Mouse (Mus musculus) liver, embryonic 15.5 days (tissue): Measurements from ENCODE around the gene Smad6. TPM values are rescaled to one million over a fixed set of nuclear protein-coding genes. Genes with fewer than 3 reads are reported as not detected.

Source experiments
- ATAC-seq: fragments of 200-750 bp; cut with Nextera tagmentation; 2 replicates; pipeline ENCODE4 v1.8.0; 2017; ENCODE audit warnings: moderate number of reproducible peaks, mild to moderate bottlenecking, moderate library complexity; ENCODE audit not compliant: insufficient read depth
- H3K27ac ChIP-seq: fragments of 300-500 bp; sonication (generic); replicated peaks from 2 replicates; pipeline ENCODE4 v1.5.1; 2015; ENCODE audit warnings: mild to moderate bottlenecking, inconsistent platforms
- H3K27me3 ChIP-seq: fragments of 300-500 bp; sonication (generic); 2 replicates; pipeline ENCODE4 v1.6.1; 2015; ENCODE audit warnings: mild to moderate bottlenecking, inconsistent platforms
- H3K36me3 ChIP-seq: fragments of 300-500 bp; sonication (generic); replicated peaks from 2 replicates; pipeline ENCODE4 v1.6.1; 2015; ENCODE audit warnings: moderate library complexity, mild to moderate bottlenecking, inconsistent platforms
- H3K4me1 ChIP-seq: fragments of 300-500 bp; sonication (generic); replicated peaks from 2 replicates; pipeline ENCODE4 v1.6.1; 2015; ENCODE audit warnings: inconsistent platforms
- H3K4me2 ChIP-seq: fragments of 300-500 bp; sonication (generic); 2 replicates; pipeline ENCODE4 v1.6.1; 2015; ENCODE audit warnings: moderate library complexity, mild to moderate bottlenecking, inconsistent platforms
- H3K4me3 ChIP-seq: fragments of 300-500 bp; sonication (generic); replicated peaks from 2 replicates; pipeline ENCODE4 v1.5.1; 2015; ENCODE audit warnings: mild to moderate bottlenecking, inconsistent platforms
- H3K9ac ChIP-seq: fragments of 300-500 bp; sonication (generic); 2 replicates; pipeline ENCODE4 v1.6.1; 2015; ENCODE audit warnings: moderate library complexity, mild to moderate bottlenecking, inconsistent platforms
- H3K9me3 ChIP-seq: fragments of 300-500 bp; sonication (generic); replicated peaks from 2 replicates; pipeline ENCODE4 v1.6.1; 2016; ENCODE audit warnings: inconsistent platforms
- WGBS: fragments of 180-500 bp; shearing (Covaris S2); methylation state at CpG from one replicate; pipeline ENCODE4 v1.1.7; 2015; ENCODE audit warnings: mixed read lengths; ENCODE audit not compliant: insufficient replicate concordance; 5-methylcytosine and 5-hydroxymethylcytosine counted together
- polyA plus RNA-seq: library from polyadenylated mRNA; unstranded; fragments of >200 nt; fragmentation: Nextera tagmentation; extraction: Ambion mirVana; gene quantifications from 2 replicates; pipeline ENCODE4 v1.2.1, GENCODE M21; 2015

Smad6 gene
- polyA plus RNA-seq, 1 experiment from 2014 or later = 2.3 TPM

DNA sequence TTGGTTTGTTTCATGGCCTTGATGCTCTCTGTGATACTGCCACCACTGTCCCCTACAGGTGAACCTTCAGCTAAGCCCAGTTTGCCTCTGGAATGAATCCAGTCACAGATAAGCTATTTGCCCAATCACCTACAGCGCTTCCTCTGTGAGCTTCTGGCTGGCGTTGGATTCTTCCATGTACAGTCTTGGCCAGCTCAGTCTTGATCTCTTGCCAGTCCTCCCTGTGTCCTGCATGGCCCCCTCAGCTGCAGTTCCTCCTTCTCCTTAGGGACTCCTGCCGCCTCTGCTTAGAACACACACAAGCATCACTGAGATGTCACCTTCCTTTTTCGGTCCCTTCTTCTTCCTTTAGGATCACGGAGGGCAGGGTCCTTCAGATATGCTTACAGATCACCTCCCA is 85.6 kb downstream of the Smad6 start:
- ATAC-seq = no peak

DNA sequence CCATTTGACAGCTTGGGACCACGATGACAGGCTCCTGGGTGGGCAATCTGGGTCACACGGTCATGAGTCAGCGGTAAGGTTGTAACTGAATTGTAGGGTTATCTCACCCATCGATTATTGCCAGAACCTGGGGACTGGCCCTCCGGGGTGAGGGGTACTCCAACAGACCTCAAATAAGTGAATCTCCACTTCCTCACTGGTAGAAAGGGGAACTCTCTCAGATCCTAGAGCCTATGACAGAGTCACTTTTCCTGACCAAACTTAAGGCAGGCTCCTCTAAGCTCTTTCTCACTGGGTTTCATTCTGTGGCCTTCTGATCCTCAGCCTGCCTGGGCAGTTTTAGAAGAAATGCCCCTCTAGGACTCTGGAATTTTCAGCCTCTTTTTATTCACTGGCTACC is 88.8 kb downstream of the Smad6 start:
- H3K36me3 ChIP-seq = no peaks in the 10 kb centered on the region
- no peak overlapping the region for H3K4me3 ChIP-seq
- H3K27ac ChIP-seq = no peak overlapping the region
- H3K27me3 ChIP-seq = peaks cover 13% of the 10 kb centered on the region
- WGBS = 20% methylated on average over 5 of the region's 5 CpGs
- no peak overlapping the region for H3K9ac ChIP-seq
- H3K9me3 ChIP-seq = no peaks in the 10 kb centered on the region
- ATAC-seq = no peak
- peaks cover 3% of the 10 kb centered on the region; the same call in 1 of the 2 replicates for H3K4me1 ChIP-seq
- no peak overlapping the region for H3K4me2 ChIP-seq

More for the DNA sequence above, 85.6 kb downstream of the Smad6 start:
- no peaks in the 10 kb centered on the region for H3K4me1 ChIP-seq
- H3K36me3 ChIP-seq = no peaks in the 10 kb centered on the region
- no peaks in the 10 kb centered on the region for H3K9me3 ChIP-seq
- H3K27ac ChIP-seq = no peak overlapping the region
- H3K4me2 ChIP-seq = no peak overlapping the region
- no peak overlapping the region for H3K4me3 ChIP-seq
- no peaks in the 10 kb centered on the region for H3K27me3 ChIP-seq
- H3K9ac ChIP-seq = no peak overlapping the region
- WGBS = 54% methylated on average over 5 of the region's 5 CpGs

DNA sequence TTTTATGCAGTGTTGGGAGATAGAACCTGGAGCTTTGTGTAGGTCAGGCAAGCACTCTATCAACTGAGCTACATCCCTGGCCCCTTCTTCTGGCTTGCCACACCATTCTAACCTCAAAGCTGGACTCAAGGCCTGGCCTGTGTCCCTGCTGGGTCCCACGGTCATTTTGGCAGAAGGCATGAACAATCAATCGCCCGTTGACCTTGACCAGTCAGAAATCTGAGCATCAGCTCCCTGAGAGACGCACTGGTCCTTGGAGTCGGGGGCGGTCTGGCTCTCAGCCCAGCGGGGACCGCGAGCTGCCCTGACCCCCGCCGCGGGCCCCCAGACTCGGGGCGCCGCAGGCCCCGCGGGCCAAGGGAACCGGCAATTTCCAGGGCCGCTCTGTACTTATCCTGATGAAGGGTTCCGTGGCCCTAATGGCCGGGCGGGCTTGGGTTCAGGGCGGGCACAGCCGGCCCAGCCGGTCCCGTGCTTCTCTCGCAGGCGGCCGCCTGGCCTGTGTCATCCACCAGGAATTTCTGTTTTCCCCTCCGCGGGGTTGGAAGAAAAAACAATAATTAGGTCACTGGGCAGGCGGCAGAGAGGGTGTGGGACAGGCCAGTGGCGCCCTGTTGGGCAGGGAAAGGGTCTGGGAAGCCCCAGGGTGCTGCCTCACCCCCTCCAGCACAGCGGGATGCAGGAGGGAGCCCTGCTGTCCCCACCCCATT is 94.4 kb downstream of the Smad6 start:
- ATAC-seq = no peak
- no peak overlapping the region for H3K27ac ChIP-seq
- H3K9ac ChIP-seq = no peak overlapping the region
- no peaks in the 10 kb centered on the region for H3K36me3 ChIP-seq
- H3K4me3 ChIP-seq = 0 out of 2 replicates have a peak overlapping the region, but pooled peaks have one; percentile 7
- peak overlapping the region; percentile 33 for H3K4me2 ChIP-seq
- H3K9me3 ChIP-seq = no peaks in the 10 kb centered on the region
- peaks cover 44% of the 10 kb centered on the region for H3K27me3 ChIP-seq
- peaks cover 10% of the 10 kb centered on the region; the same call in 1 of the 2 replicates for H3K4me1 ChIP-seq
- 13% methylated on average over 34 of the region's 34 CpGs for WGBS

DNA sequence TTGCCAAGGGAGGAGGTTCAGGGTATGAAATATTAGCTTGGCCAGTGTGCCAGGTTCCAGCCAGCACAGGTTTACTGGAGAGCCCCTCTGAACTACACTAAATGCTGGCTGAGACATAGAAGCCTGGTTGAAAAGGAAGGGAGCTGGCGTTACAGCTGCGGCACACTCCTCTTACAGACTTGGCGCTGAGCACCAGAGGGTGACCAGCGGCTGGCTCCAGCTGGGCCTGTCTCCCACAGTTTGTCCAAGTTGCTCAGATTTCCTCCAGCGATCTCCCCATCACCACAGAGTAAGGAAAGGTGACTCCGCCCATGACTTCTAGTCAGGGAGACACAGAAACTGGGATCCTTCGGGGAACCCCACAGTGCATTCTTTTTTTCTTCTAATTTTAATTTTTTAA is 95.5 kb downstream of the Smad6 start:
- ATAC-seq = no peak
- no peak overlapping the region for H3K4me3 ChIP-seq
- peaks cover 10% of the 10 kb centered on the region; the same call in 1 of the 2 replicates for H3K4me1 ChIP-seq
- H3K27ac ChIP-seq = no peak overlapping the region
- no peak overlapping the region for H3K9ac ChIP-seq
- H3K9me3 ChIP-seq = no peaks in the 10 kb centered on the region
- no peaks in the 10 kb centered on the region for H3K36me3 ChIP-seq
- no peak overlapping the region for H3K4me2 ChIP-seq
- peaks cover 44% of the 10 kb centered on the region for H3K27me3 ChIP-seq
- WGBS = 74% methylated on average over 7 of the region's 7 CpGs

DNA sequence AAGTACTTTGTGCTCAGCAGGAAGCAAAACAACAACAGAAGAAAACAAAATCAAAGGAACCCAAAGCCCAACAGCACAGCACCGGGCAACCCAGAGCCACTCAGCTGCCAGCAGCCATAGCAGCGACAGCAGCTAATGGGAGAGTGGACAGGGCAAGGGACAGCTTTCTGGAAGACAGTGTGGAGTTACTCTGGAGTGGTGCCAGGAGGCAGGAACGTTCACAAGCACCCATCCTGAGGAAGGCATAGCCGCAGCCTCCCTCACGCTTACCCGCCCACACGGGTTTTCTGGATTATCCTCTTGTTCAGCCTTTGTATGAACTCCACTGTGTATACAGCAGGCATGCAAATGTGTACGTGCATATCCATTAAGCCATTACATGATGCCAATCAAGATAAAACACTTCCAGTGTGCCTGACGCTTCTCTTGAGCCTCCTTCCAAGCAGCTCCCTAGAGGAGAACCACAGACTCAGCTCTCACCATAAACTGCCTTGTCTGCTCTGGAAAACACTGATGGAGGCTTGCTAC is 98.6 kb downstream of the Smad6 start:
- peaks cover 33% of the 10 kb centered on the region for H3K27me3 ChIP-seq
- no peaks in the 10 kb centered on the region for H3K36me3 ChIP-seq
- no peak overlapping the region for H3K4me2 ChIP-seq
- H3K9ac ChIP-seq = no peak overlapping the region
- no peaks in the 10 kb centered on the region for H3K9me3 ChIP-seq
- peaks cover 26% of the 10 kb centered on the region for H3K4me1 ChIP-seq
- WGBS = 62% methylated on average over 9 of the region's 9 CpGs
- H3K27ac ChIP-seq = no peak overlapping the region
- H3K4me3 ChIP-seq = no peak overlapping the region
- no peak for ATAC-seq

DNA sequence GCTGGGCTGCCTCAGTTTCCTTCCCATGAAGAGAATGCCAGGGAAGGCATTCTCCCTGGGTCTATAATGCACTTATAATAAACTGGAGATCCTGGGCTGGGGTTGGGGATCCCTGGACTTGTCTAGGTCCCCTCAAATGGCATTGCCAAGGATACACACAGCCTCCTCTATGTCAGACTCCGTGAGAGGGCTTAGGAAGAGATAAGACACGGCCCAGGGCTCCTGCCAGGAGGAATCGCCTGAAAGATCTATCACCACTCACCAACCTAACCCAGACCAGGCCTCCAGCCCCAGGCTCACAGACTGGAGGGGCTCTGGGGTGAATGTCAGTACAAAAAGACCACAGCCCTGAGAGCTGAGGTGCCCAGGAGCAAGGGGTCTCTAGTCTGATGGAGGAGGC is 102.2 kb downstream of the Smad6 start:
- Histone ChIP-seq H3K4me2 (peak overlapping the region; percentile 13; the same call in 1 of the 2 replicates), H3K4me3 (no peak overlapping the region), H3K36me3 (no peaks in the 10 kb centered on the region), H3K27ac (no peak overlapping the region), H3K9me3 (no peaks in the 10 kb centered on the region), H3K27me3 (peaks cover 12% of the 10 kb centered on the region), H3K4me1 (peaks cover 18% of the 10 kb centered on the region), H3K9ac (no peak overlapping the region)
- 13% methylated on average over 3 of the region's 3 CpGs for WGBS
- ATAC-seq = peak; percentile 64

DNA sequence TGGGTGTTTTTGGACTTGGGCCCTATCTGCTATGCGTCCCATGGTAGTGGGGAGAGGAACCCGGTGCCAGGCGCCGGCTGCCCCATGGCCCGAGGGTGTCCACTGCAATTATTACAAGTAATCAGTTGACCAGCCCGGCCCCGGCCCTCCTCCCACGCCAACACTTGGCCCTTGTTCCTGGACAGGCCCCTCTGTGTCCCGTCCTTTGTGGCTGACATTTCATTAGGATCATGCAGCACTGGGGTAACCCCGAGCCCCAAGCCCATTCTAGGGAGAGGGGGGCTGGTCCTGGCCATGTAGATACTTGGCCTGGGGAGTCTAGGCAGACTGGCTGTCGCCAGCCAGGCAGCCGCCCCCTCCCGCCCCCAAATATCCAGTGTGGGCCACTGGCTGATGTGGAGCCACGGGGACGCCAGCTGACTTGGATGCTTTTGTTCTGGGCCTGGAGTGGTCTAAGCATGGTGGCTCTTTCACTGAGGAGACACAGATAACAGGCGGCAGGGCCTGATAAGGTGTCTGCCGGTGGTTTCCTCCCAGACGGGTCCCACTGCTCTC is 102.8 kb downstream of the Smad6 start:
- H3K27ac ChIP-seq = no peak overlapping the region
- WGBS = 42% methylated on average over 18 of the region's 18 CpGs

DNA sequence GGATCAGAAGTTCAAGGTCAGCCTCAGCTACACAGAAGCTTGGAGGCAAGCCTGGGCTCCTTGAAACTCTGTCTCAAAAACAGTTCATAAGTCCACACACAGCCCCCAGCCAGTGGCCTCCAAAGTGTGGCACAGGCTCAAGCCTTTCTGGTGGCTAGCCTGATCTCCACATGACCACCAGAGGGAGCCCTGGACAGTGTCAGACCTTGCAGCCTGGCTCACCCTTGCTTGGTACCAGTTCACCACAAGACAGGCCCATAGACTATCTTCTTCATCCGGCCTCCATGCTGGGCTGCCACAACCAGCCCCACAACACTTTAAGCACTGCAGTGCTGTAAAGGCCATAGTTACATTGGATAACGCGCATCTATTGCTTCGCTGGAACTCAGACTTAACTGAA is 103.6 kb downstream of the Smad6 start:
- Histone ChIP-seq H3K36me3 (no peaks in the 10 kb centered on the region), H3K27ac (no peak overlapping the region), H3K4me1 (peaks cover 18% of the 10 kb centered on the region), H3K4me2 (no peak overlapping the region), H3K4me3 (no peak overlapping the region), H3K9ac (no peak overlapping the region), H3K9me3 (no peaks in the 10 kb centered on the region), H3K27me3 (peaks cover 13% of the 10 kb centered on the region; the same call in 1 of the 2 replicates)
- WGBS = 58% methylated on average over 4 of the region's 4 CpGs
- ATAC-seq = no peak

More for the DNA sequence above, 102.8 kb downstream of the Smad6 start:
- H3K4me3 ChIP-seq = no peak overlapping the region
- no peaks in the 10 kb centered on the region for H3K36me3 ChIP-seq
- peak overlapping the region; percentile 13; the same call in 1 of the 2 replicates for H3K4me2 ChIP-seq
- H3K4me1 ChIP-seq = peaks cover 18% of the 10 kb centered on the region
- H3K9me3 ChIP-seq = no peaks in the 10 kb centered on the region
- H3K9ac ChIP-seq = no peak overlapping the region
- peak; percentile 79 for ATAC-seq
- peaks cover 9% of the 10 kb centered on the region; the same call in 1 of the 2 replicates for H3K27me3 ChIP-seq

DNA sequence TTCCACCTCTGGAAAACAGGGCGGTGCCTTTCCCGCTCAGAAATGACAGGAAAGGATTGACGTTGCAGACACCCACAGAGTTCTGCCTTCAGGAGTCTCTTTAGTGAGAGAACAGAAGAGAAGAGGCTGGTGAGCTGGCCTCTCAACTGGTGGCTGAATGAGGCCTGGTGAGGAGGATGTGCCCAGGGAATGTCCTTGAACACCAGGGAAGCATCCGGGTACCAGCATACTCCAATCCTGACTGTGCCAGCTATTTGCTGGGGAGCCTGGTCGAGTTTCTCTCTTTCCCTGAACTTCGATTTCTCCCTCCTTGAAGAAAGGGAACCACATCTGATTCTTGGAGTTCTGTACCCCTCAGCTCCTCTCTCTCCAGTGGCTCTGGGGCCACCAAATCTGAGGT is 105.4 kb downstream of the Smad6 start:
- WGBS = 47% methylated on average over 6 of the region's 6 CpGs
- H3K4me1 ChIP-seq = peaks cover 18% of the 10 kb centered on the region
- H3K9me3 ChIP-seq = no peaks in the 10 kb centered on the region
- H3K36me3 ChIP-seq = no peaks in the 10 kb centered on the region
- H3K4me3 ChIP-seq = no peak overlapping the region
- H3K4me2 ChIP-seq = no peak overlapping the region
- H3K9ac ChIP-seq = no peak overlapping the region
- H3K27me3 ChIP-seq = peaks cover 13% of the 10 kb centered on the region; the same call in 1 of the 2 replicates
- no peak overlapping the region for H3K27ac ChIP-seq
- no peak for ATAC-seq

DNA sequence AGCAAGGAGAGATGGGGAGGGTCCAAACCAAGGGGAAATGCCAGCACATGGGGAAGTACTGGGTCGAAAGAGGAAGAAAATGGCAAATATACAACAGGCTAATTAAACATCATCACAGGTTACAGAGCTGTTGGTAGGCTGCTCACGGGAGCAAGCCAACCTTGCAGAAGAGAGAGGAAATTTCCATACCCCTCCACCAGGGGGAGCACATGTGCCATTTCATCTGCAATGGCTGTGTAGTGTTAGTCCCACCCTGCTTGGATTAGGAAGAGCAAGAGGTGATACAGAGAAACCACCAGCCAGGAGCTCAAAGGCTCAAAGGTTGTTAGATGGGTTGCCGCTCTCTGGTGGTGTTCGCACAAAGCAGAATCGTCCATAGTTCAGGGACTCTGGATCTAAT is 105.9 kb downstream of the Smad6 start:
- Histone ChIP-seq H3K4me1 (peaks cover 18% of the 10 kb centered on the region), H3K4me2 (no peak overlapping the region), H3K9me3 (no peaks in the 10 kb centered on the region), H3K9ac (no peak overlapping the region), H3K27ac (no peak overlapping the region), H3K4me3 (no peak overlapping the region), H3K27me3 (peaks cover 13% of the 10 kb centered on the region; the same call in 1 of the 2 replicates), H3K36me3 (no peaks in the 10 kb centered on the region)
- WGBS = 39% methylated on average over 5 of the region's 5 CpGs
- no peak for ATAC-seq

DNA sequence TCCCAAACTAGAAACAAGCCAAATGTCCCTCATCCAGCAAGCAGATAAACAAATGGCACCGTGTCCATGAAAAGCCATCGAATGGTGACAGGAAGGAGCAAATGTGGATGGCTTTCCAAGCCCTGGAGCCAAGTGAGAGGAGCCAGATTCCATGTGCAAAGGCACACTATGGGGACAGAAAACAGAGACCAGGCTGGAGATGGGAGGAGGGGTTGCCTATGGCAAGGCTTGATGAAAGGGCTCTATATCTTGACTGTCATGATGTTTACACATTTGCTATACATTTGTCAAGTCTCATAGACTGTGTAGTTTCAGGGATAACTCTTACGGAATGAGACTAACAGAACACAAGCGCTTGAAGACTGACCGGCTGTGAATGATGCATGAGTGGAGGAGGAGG is 106.9 kb downstream of the Smad6 start:
- no peaks in the 10 kb centered on the region for H3K9me3 ChIP-seq
- no peak overlapping the region for H3K4me2 ChIP-seq
- H3K27ac ChIP-seq = no peak overlapping the region
- peaks cover 13% of the 10 kb centered on the region; the same call in 1 of the 2 replicates for H3K27me3 ChIP-seq
- H3K36me3 ChIP-seq = no peaks in the 10 kb centered on the region
- no peak overlapping the region for H3K9ac ChIP-seq
- peaks cover 18% of the 10 kb centered on the region for H3K4me1 ChIP-seq
- WGBS = 69% methylated on average over 5 of the region's 5 CpGs
- H3K4me3 ChIP-seq = no peak overlapping the region
- ATAC-seq = no peak
